Mouse (Mus musculus) B cell, adult 2 months (primary cell): ENCODE data around the gene Olfr692.
"Not testable (repeated sequence)": the region's sequence is repeated elsewhere in the genome, so short reads cannot be mapped to it uniquely, and the experiment has no call there.

Experiments
- DNase-seq, 2 experiments: peaks; one replicate each; pipeline ENCODE4 v3.0.0; 2022

The Olfr692 gene

DNA sequence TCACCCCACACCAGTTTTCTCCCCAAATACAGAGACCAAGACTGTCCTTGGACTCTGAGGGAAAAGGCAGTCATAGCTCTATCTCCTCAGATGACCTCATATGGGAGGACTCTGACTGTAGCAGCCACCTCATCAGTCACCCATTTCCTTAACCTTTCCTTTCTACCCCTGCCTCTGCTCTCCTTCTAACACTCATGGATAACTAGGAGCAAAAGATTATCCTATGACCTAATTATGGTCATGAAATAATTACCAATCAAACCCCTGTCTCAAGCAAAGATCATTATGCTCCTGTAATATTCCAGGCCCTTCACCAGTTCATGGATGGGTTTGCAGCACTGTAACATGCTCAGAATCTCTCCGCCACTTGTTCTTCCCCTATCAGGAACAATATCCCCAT is at the start of gene Olfr692:
TSS of gene Olfr692 (plus strand) at position 301 of the 400 bp plus-strand sequence.
- DNase-seq: no peak

DNA sequence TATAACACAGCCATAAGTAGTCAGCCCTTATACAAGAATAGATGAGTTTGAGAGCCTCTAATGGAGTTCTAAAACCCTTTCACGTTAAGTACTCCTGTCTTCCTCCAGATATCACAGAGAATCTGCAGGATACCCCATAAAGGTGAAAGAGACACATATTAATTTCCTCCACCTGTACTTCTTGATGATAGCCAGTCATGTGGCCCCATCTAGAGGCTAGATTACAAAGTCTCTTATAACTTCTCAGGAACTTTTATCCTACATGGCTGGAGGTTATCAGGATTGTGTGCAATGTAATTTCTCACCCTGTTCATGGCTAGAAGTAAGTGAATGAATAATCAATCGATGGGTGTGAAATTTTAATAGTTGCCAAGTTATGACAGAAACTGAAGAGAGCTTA is 42.7 kb upstream of the Olfr692 start:
- DNase-seq: no peak

DNA sequence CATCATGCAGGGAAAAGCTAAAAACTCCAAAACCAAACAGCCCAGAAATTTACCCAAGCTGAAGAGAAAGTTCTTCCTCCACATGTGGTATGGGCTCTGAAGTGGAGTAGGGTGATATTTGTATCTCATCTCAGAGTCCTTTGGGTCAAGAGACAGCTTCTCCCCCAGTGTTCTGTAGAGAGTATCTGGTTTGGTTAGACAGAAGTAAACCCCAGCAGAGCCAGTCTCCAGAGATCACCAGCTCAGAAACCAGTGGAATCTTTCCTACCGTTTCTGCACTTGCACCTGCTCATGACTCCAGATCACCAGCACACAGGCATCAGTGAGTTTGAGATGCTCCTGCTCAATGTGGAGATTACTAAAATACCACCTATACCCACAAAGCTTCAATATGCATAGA is 34.0 kb upstream of the Olfr692 start, which contains the start of gene Olfr690:
TSS of gene Olfr690 (minus strand) at position 101 of the 400 bp plus-strand sequence.
- DNase-seq: no peak

DNA sequence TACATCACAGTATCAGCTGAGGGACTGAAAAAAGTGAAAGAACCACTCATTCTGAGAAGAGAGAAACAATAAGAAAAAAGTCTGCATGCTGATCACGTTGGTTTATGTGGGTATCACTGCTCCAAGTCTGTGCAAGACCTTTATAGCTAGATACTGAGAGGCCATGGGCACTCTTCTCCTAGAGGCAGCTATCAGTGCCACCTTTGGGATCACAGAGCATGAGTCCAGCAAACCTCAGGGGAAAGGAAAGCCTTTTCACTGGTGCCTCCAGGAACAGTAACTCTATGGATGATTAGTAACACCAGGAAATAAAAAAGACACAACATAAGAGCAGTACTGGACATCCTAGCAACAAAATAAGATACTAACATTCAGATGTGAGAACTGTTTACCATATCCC is 25.9 kb upstream of the Olfr692 start, which contains the start of gene Olfr691:
TSS of gene Olfr691 (minus strand) at position 101 of the 400 bp plus-strand sequence.
- DNase-seq: no peak

DNA sequence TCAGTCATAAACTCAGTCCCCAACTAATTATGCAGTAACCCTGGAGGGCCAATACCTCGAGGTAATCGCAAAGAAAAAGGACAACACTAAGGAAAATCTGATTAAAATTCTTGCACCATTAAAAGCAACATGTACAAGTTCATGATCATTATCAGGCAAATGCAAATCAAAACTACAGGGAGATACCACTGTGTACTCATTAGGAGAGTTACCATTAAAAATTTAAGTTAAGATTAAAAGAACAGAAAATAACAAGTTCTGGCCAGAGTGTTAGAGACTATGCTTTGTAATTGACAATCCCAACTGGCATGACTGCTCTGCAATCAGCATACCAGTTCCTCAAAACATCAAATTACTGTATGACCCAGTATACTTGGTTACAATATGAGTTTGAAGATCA is 25.3 kb upstream of the Olfr692 start:
- DNase-seq: no peak

DNA sequence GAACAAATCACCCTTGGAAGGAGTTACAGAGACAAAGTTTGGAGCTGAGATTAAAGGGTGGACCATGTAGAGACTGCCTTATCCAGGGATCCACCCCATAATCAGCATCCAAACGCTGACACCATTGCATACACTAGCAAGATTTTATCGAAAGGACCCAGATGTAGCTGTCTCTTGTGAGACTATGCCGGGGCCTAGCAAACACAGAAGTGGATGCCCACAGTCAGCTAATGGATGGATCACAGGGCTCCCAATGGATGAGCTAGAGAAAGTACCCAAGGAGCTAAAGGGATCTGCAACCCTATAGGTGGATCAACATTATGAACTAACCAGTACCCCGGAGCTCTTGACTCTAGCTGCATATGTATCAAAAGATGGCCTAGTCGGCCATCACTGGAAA is 12.0 kb upstream of the Olfr692 start:
- not testable (repeated sequence) for DNase-seq

DNA sequence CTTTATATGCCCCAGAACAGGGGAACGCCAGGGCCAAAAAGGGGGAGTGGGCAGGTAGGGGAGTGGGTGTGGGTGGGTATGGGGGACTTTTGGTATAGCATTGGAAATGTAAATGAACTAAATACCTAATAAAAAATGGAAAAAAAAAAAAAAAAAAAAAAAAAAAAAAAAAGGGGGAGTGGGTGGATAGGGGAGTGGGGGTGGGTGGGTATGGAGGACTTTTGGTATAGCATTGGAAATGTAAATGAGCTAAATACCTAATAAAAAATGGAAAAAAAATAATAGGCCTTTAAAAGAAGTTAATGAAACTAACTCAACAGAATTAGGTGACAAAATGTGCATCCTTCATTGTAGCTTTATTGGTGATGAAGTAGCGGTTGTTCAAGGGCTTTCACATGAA is 11.5 kb upstream of the Olfr692 start:
- not testable (repeated sequence) for DNase-seq

DNA sequence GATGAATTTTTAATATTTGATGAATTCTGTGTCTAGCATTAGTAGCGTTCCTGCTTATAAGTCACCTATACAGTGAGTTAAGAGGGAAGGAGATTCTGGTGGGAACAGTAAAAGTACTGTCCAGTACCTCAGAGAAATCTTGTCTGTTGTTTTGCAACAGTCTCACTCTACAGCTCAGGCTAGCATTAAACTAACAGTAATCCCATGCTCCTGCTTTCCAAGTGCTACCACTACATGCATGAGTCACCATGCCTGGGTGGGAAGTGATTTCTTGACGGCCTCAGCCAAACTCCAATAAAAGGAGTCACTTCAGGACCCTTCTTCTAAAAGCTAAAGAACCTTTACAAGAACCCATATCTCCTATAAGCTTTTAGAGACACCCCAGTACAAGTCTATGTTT is 6.3 kb upstream of the Olfr692 start:
- no peak for DNase-seq

DNA sequence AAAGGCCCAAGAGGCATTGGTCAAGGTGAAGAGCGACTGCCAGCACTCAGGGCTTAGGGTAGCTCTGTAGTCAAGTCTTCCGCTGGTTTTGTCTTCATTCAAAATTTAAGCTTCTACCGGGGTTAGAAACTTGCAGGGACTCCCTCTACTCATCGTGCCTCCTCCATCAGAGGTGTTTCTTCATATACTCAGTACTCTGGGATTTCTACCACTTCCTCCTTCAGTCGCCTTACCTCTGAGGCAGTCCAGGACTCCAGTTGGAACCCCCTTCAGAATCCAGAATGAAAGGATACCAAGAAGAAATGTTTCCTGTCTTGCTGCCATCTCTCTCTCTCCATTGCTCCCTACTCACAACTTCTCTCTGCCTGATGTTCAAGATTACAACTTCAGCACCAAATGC is 762 bp upstream of the Olfr692 start:
- DNase-seq: no peak

DNA sequence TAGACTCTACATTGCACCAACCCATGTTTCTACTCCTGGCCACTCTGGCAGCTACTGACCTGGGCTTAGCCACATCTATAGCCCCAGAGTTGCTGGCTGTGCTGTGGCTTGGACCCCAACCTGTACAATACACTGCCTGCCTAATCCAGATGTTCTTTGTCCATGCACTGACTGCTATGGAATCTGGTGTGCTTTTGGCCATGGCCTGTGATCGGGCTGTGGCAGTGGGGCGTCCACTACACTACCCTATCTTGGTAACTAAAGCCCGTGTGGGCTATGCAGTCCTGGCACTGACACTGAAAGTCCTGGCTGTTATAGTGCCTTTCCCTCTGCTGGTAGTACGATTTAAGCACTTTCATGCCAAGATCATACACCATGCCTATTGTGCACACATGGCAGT is 491 bp downstream of the Olfr692 start:
- DNase-seq: no peak

DNA sequence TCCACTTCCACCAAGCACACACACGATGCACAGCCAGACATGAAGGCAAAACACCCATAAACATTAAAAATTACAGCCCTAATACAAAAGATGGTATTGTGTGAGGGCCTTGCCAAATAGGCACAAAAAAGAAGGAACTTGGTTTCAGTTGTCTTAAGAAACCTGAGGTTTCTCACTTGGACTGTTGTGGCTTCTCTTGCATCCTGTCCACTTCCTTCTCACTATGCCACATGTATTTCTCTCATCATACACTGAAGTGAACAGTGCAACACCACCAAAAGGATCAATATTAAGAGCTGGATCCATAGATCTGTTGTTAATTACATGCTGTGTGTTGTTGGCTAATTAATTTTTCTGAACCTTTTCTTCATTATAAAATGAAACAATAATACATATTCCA is 4.9 kb downstream of the Olfr692 start:
- DNase-seq: no peak

DNA sequence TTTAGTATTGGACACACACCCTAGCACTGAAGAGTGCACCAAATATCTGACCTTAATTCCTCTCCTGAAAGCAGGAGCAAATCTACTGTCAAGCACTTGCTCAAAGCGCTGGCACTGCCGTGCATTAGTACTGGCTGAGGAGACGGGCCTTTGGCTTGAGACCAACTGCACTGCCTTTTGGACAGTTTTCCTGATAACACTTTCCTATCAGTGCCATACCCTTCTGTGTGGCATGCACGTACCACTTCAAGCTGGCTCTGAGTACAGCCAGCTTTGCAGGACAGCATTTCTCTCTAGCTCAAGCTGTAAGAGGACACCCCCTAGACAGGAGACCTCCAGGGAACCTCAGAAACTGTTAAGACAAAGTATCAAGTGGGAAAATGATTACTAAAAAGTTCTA is 5.5 kb downstream of the Olfr692 start:
- no peak for DNase-seq

DNA sequence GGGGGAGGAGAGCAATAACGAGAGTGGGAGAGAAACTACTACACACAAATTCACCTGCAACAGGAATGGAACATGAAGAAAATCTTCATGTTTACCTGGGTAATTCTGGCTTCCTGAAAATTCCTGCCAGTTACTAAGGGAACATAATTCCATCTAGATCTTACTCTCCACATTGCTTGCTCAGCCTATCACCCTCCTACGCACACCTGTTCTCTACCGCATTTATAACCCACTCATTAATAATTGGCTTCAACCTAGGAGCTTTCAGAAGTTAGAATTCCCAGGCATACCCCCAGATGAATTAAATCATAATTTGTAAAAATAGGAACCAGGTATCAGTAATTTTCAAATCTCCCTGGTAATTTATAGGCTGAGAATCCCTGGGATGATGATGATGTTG is 5.9 kb downstream of the Olfr692 start:
- DNase-seq: no peak

DNA sequence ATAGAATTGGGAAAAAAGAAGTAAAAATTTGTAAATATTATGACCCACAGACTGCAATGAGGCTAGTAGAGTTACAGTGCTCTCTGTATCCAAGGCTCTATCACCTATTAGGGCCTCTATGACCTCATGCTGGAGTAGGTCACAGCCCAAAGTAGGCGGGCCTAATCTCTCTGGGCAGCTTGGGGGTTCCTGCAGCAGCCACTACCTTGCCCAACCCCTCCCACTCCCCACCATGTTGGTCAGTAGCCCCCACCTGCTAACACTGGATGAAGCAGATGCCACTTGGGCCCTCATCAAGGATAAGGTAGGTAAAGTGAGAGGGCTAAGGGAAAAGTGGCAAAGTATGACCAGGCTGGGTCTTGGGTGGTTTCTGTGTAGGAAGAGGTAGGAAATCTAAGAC is 6.8 kb downstream of the Olfr692 start, which contains the start of gene Gm5901:
TSS of gene Gm5901 (plus strand) at position 173 of the 400 bp plus-strand sequence.
- no peak for DNase-seq

DNA sequence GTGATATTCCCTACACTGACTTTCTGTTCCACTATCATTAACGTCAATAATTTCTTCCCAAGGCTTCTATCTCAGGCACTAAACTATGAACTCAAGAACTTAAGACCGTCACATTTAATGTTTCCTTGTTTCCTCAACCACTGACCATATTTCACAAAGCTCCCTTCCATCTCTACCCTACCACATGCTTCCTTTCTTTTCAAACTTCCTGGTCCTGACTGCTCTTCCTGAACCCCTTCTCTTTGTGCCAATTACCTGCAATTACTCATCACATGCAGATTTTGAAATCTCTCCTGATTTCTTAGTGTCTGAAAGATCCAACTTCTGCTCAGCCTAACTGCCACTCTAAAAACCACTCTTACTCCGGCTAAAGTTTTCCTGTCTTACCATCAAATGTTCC is 12.3 kb downstream of the Olfr692 start:
- DNase-seq: no peak

DNA sequence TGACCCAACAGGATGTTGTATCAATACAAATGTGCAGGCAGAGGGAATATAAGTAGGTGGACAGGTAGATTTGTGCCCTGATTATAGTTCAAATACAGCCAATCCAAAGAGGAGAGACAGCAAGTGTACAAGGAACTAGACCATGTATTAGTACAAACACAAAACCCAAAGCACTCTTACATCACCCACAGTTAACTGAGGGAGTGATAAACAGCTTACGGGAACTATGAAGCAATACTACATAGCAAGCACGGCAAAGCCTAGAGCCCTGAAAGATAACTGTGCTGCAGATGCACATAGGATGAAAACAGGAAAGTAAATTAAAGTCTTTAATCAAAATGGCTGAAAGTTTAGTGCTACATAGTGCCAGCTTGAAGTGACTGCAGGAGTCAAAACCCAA is 19.7 kb downstream of the Olfr692 start:
- DNase-seq: no peak

DNA sequence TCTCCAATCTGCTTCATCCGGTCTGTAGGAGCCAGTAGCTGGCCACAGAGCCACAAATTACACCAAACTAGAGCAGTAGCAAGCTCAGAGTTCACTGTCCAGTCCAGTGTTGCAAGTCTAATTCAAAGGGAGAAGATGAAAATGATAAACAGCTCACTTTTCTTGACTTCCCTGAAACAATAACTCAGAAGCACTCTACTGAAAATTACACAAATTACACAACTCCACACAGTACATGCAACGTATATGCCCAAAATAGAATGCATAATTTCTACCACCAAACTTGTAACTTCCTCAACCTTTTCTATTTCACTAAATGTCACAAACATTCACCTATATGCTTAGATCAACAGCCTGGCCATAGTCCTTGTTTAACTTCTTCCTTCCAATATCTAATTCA is 22.2 kb downstream of the Olfr692 start:
- DNase-seq: no peak

DNA sequence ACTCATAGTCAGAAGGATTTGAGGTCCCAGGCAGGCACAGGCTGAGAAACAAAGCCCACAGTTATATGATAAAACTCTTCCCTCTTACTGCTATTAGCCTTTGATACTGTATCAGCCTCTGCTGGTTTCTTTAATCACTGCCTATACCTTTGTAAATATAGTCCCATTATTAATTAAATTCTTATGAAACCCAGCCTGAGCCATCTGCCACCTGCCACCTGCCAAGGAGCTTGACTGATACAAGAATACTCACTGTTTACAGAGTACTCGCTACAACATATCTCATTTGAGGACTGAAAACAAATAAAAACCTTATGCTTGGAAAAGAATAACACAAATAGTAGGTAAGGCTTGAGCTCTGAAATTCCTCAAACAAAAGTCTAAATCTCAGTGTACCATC is 26.6 kb downstream of the Olfr692 start:
- DNase-seq: no peak

DNA sequence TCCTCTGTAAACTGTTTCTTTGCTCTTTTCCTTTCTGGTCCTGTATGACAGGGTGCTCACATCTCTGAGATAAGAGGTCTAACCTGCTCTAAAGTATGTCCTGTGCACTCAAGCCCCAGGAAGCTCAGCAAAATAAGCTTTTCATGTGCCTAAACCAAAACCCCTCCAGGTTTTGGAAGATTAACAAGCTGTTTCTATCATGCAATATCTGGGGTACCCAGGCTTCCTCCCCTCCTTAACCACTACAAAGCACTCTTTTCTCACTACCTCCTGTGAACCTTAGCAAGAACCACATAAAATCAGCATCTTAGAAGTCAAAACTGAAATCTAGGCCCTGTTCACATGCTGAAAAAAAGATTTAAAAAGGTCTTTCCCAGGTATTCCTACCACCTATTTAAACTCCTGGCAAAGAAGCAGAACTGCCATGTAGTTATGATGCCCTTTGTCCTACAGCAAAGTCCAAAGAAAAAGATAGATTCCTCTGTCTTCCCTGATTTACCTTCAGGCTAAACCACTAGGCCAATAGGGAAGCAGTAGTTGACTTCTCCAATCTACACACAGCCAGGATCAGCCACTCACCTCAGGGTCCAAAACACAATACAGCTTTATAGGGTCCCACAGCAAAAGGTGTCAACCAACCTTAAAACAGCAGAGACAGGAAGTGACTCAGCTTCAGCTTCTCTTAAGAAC is 27.2 kb downstream of the Olfr692 start:
- DNase-seq: no peak

DNA sequence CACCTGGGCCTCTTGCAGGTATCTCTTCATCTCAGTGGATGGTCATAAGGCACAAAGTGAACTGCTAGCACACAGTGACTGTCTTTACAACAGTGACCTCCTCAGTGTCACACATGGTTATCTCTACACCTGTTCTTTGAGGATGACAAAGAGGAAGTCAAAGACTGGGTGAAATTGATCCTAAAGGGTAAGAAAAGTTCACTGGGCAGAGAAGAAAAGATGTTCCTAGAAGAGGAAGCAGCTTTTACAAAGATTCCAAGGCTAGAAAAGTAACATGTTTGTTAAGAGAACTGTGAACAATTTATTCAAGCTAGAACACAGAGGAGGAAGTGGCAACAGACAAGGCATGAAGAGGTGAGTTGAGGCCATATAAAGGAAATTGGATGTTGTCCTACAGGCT is 28.1 kb downstream of the Olfr692 start:
- DNase-seq: peak in 1 of 2 experiments; percentile 6

DNA sequence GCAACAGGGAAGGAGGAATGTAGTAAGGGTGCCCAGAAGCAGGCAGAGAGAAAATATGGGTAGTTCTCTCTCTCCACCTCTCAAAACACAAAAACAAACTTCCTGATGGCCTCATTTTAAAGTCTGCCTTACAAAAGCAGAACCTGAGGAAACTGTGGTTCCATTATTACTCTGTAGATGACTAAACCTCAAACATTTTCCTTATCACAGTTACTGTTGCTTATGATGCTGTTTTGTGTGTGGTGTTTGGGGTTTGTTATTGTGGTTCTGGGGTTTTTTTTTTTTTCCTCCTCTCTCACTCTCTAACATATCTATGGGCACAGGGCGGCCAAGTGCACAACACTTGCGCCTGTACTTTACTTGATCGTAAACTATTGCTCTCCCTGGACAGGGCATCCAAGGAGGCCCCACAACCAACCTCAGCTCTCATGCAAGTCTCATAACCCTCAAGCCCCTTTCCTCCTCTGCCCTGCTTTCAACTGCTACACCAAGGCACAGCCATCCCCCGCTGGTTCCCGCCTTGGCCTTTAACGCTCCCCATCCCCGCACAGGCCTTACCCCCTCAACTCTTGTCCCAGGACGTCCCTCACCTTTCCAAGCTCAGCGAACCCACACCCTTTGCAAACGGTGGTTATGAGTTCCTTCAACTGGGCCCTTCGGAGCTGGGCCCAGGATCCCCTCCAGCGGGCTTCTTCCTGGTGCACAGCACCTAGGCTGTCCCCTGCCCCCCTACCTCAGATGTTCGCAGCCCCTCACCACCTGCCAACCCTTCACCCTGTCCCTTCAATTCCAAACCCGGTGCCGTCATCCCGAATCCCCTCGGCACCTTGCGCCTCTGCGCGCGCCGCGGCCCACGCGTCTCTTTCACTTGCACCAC is 31.3 kb downstream of the Olfr692 start:
- DNase-seq: peak; percentile 4 to 6

DNA sequence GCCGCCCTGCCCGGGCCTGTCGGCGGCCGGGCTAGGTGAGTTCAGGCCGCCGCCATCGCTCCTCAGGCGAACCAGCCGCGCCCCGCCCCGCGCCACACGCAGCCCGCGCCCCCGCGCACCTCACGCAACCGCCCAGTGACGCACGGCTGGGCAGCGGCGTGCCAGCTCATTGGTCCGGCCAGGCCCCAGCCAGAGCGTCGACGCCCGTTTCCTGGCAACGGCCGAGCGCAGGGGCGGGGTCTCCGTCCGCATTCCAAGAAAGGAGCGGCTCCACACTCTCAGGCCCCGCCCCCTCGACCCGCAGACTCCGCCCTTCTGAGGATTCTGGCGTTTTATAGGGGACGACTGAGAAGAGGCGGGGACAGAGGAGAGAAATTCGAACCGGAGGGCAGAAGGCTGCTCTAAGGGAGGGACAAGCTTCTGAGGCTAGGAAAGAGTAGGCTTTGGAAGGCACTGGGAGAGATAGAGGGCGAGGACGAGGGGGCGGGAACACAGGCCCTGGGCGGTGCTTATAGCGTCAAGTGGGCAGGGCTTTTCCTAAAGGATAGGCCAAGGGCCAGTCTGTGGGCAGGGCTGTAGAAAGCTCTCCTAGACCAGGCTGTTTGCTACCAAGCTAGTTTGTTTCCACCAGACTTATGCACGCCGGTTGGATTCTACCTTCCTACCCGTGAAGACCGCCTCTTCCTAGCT is 32.0 kb downstream of the Olfr692 start, which contains the start of gene Fam160a2:
TSS of gene Fam160a2 (minus strand) at position 120 of the 690 bp plus-strand sequence.
- DNase-seq: peak; percentile 96 to 97

DNA sequence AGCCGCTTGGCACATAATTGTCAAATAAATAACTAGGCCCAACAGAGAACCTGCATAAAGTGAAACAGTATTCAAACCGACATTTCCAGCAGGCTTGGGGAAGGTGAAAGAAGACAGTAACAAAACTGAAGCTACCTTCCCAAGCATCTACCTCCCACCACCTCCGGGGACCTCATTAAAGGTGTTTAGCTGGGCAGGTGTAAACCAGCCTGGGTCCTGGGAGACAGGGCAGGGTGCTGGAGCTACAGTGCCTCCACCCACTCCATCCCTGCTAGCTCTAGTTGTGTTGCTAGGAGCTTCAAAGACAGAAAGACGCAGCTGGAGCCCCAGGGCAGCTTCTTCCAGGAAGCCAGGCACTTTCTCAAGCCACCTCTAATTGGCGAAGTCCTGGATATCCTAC is 36.2 kb downstream of the Olfr692 start, which contains the start of gene Cnga4:
TSS of gene Cnga4 (plus strand) at position 301 of the 400 bp plus-strand sequence.
- DNase-seq: no peak
